Mouse (Mus musculus) Muller cell, postnatal 12 days (primary cell): ENCODE results near the gene Itpkb.

Experiments used
- DNase-seq: peaks from one replicate; pipeline ENCODE4 v3.0.0-alpha.2; 2015; ENCODE audit errors: inconsistent ontology term

The Itpkb gene

DNA sequence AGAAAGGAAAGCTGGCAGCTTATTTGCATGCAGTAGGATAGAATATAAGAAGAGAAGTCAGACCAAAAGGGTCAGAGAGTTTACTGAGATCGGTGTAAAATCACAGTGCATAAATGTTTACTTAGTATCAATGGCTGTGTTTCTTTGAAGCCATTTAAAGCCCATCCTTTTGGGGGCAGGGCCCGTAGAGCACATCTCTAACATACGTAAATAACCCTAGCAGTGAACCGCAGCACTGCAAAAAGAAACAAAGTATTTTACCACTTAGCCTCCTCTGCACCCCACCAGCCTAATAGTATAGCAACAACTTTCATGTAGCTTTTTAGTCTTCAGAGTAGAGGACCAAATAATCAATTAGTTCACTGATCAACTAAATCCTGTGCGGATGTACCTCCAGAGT, 67.4 kb downstream of the Itpkb start:
- no peak for DNase-seq

DNA sequence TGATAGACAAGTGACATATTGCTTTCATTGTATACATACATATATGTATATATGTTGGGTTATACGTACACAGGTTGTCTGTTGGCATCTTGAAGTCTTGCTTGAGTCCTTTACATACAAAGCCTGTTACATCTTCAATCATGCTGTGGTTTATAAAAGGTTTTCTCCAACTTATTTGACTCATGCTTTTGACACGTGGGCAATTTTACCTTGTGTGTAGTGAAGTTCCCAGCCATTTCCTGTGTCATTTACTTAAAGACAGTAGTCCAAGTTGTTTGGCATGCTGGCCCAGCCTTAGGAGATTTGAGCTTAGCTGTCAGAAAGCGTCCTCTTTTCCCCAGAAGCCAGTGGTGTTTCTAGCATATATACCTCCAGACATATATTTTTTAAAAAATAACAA, 68.2 kb downstream of the Itpkb start:
- DNase-seq, result no peak

DNA sequence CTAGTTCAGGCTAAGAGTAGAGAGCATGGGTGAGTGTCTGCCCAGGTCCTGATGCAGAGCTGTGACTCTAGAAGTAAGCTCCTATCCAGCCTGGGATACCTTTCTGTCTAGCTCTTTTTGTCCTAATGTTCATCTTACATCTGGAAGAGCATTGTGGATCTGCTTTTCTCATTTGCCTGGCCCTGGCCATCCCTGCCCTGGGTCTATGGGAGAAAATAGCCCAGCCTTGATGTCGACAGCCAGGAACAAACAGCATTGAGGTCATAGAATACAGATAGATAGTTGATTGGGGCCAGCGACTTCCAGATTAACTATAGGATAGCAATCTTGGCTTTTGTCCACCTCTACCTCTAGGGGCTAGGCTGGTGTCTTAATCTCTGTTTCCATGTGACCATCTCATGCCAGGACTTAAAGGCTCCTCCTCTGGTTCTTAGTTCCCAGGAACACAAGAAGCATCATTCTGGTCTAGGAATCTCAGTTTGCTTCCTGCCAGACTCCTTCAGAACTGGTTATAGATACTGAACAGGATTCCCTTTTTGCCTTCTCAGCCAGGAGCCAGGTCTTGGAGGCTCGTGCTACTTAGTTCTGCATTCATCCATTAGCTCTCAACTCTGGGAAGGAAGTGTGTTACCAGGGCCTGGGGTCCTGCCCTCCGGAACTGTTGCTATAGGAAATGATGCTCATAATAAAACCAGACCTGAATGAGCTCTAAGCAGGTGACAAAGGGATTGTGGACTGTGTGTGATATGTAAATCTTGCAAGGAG, 70.6 kb downstream of the Itpkb start:
- DNase-seq, result no peak

DNA sequence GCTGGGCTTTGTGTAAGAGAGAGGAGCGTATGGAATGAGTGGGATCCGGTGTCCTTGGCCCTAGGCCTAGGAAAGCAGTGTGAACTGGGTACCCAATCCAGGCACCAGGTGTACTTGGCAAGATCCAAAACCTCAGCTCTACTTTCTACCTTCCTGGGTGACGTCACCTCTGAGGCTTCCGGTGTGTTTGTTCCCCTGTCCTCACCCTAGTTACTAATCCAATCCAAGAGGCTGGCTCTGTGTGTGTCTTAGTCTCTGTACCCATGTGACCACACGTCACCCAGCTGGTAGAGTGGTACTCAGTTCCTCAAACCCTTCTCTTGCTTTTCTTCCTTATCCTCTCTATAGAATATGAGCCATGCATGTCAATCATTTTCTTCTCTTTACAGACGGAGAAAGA, 71.4 kb downstream of the Itpkb start:
- no peak for DNase-seq

DNA sequence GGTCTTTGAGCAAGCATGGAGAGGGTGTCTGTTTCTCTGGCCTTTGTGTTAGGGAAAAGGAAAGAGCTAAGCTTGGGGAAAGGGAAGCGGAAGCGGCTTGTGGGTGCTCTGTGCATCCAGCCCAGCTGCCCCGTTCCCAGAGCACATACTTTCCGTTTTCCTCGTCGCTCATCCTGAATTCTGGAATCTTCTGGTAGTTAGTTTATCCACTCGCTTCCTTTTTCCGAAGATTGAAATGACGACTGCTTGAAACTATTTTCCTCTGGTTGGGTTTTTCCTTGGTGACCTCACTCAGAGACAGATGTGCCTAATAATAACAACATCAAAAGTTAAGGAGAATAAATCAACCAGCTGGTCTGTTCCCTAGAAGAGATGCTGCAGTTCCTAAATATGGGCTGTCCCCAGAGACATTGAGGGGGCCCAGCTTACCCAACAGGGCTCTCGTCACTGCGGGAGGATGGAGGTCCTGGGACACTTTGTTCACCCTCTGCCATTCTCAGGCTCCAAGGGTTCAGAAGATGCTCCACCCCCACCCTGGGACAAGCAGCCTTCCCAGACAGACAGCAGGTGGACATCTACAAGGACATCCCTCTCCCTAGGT, 72.3 kb downstream of the Itpkb start:
- no peak for DNase-seq

- no peak for DNase-seq
These were observed 73.0 kb downstream of the Itpkb start for GRCm38 (mm10) chr1:180403357-180403693.

DNA sequence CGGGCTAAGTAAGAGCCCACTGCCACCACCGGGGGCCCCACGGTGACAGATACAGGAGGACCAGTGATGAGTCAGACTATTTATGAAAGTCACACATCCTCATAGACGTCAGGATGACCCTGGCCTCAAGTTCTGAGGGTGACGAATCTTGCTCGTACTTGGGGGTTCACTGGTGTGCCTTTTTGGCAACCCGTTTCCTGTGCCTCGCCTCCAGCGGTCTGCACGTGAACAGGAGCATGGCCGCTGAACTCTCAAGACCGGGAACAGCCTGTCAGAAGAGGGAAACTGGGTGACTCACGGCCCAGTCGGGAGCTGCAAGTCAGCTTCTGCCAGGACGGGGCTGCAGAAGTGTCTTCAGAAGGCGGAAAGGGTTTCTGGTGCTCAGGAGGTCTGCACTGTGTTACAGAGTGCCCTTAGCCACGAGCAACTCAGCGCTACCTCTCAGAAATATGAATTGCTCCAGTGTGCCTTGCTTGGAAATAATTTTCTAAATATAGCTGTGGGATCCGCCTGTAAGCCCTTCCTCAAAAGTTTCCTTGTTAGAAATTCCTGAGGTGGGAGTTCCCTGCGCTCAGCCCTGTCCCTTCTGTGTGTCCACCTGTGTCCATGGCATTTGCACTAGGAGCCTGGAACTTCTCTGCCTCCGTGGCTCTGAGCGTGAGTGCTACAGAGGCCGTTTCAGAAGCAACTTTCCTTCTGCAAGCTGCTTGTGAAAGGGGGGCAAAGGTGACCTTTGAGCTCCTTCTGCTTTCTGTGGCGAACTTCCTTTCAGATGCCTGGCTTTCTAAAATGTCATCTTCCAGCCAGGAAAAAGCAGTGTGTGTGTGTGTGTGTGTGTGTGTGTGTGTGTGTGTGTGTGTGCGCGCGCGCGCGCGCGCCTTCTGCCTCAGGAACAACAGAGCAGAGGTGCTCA, 73.7 kb downstream of the Itpkb start:
- DNase-seq, result peak; percentile 63

- no peak for DNase-seq
These were observed 74.4 kb downstream of the Itpkb start for GRCm38 (mm10) chr1:180404706-180405105.

- no peak for DNase-seq
These were observed 75.5 kb downstream of the Itpkb start for GRCm38 (mm10) chr1:180405576-180406335.

DNA sequence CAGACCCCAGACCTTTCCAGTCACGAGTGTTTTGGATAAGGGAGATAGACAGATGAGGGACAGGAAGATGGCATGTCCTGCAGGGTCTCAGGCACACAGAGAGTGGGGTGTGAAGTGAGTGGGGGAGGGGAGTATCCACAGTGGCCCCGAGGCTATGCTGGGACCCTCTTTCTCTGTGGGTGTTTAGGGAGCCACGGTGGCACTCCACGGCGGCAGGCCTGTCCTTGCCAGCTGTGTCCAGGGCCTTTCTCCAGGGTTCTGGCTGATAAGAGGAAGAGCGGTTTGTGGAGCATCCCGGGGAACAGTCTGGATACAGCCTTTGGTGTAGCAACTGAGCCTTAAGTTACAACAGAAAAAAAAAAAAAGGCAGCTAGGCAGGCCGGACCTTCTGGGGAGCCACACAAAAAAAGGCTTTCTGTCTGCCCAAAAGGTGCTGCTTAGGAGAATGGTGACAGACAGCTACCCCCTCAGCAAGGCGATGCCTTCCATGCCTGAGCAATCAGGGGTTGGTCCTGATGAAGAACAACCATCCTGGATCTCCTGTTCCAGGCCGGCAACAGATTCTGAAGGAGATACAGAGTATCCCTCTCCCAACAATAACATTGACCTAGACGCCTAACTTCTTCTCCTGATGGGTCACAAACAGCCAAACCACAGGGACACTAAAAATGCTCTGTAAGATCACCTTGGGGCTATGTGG, 76.2 kb downstream of the Itpkb start:
- DNase-seq, result no peak

- DNase-seq, result peak; percentile 86
These were observed 76.9 kb downstream of the Itpkb start for GRCm38 (mm10) chr1:180407171-180407671.

DNA sequence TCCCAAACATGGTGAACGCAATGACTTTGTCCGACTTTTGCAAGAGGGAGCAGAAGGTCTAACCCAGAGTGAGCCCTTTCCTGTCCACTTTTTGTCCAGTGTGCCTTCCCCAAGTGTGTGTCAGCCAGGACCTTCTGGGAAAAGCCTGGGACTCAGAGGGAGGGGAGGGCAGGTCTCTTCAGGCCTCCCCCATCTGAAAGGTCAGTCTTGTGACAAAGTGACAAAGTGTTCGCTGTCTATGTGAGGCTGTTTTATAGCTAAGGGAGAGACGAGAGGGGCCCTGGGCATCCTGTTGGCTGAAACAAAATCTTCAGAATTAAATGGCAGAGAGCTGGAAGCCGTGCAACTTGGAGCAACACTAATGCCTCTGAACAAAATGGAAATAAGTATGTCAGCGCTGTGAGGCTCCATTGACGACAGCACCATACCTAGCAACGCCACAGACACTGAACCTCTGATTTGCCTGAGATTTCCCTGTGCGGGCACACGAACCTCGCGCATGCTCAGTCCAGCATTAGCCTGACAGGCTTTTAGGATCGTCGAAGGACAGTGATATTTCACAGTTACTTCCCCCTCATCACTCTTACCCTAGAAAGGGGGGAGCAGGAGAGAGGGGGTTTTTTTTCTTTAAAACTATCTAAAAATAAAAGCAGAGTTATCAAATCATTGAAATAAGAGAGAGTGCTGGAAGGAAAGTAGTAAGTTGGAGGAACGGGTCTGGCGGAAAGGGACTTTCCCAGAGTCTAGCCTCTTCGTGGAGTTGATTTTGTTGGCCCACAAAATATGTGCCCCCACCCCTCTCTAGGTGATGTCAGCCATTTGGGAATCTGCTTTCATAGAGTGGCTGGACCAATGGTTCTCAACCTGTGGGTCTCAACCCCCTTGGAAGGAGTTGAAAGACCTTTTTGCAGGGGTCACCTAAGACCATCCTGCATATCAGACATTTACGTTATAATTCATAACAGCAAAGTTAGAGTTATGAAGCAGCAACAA, 77.7 kb downstream of the Itpkb start:
- DNase-seq, result peak; percentile 18

DNA sequence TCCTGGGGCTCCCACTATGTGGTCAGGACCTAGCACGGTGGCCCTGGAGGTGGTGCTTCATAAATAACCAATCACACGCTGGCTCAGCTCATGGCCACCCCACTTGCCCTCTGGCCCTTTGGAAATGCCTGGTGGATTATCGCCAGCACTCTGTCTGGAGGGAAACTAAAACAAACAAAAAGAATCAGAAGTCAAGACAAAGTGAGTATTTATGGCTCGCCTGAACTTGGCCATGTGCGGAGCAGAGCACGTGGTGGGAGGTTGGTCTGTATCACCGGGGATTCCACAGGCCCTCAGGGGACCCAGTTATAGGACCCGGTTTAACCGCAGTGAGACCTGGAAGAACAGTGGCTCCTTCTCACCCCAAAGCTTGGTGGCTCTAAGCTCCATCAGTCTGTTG, 78.5 kb downstream of the Itpkb start:
- no peak for DNase-seq

GRCm38 (mm10) chr1:180409771-180410170, 79.5 kb downstream of the Itpkb start:
- no peak for DNase-seq

GRCm38 (mm10) chr1:180410306-180410705, 80.0 kb downstream of the Itpkb start:
- DNase-seq, result no peak

GRCm38 (mm10) chr1:180415064-180415463, 84.8 kb downstream of the Itpkb start:
- DNase-seq, result no peak

- no peak for DNase-seq
These were observed 85.6 kb downstream of the Itpkb start for GRCm38 (mm10) chr1:180415836-180416235.

DNA sequence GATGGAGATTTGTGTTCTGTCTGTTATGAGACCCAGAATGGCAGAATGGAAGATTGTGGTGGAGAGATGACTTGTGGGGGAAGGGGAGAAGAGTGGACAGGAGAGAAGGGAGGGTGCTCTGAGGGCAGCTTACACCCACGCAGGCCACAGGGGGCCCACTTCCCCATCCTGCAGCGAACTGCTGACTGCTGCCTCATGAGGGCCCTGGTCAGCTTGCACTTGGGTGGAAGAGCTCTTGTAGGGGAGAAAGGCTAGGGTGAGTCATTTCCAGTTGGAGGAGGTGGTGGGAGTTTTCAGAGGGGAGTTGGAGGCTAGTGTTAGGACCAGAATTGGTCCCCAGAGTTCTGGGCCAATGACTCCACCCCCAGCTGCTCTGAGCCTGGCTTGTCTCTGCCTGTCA, 86.8 kb downstream of the Itpkb start:
- no peak for DNase-seq

GRCm38 (mm10) chr1:180419059-180419458, 88.8 kb downstream of the Itpkb start:
- DNase-seq, result no peak
